Mouse (Mus musculus) skeletal muscle tissue, adult 2 months (tissue): ENCODE results near the gene Nudt13.

Source experiments
- DNase-seq: peaks from one replicate; pipeline ENCODE4 v3.0.0-alpha.2; 2012; ENCODE audit warnings: low read depth, low spot score

The Nudt13 gene

DNA sequence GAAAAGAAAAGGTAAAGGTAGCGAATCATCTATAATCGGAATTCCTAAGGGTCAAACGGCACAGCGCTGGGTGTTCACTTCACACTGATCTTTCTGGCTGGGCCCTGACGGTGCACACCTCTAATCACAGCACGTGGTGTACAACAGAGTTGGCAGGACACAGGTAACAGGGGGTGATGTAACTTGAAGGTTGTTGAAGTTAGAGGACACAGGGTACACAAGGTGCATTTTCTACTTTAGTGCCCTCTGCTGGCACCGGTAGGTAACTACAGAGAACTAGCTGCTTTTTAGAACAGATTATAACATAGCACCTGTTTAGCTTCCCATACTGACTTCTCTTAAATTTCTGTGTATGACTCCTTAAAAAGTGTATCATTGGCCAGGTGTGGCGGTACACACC is 45.7 kb downstream of the Nudt13 start:
- DNase-seq, result no peak

DNA sequence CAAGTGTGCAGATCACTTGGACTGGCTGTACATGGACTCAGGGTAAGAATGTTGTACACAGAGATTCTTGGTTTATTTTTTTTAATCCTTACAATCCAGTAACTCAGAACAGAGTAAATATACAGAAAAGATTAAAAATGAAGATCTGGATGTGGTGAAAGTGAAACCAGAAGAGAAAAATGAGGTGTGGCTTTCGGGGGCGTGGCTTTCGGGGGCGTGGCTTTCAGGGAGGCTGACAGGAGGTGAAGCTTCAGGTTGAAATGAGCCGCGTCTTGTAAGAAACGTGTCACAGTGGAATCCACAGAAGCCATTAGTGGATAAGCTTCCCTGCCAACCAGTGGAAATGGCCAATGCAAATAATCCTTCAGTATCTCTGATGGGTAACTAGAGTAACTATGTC is 46.4 kb downstream of the Nudt13 start:
- DNase-seq, result no peak

DNA sequence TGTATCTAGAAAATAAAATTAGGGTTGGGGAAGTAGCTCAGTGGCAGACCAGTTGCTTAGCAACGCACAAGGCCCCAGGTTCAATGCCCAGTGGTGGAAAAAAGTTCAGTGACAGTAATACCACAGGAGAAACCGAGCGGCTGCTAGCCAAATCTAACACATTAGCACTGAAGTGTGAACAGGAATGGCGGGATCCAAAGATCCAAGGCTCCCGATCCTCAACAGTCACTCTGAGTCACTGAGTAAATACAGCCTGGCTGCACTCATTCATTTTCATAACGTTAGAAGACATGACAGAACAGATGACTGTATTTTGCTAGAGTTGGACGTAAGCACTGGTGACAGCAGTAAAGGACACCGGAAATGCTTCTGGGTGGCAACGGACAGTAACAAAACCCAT is 51.4 kb downstream of the Nudt13 start:
- no peak for DNase-seq

- no peak for DNase-seq
Observed at GRCm38 (mm10) chr14:20347441-20347990, 53.0 kb downstream of the Nudt13 start.

- DNase-seq, result peak; percentile 91
Observed at GRCm38 (mm10) chr14:20347991-20348541, 53.6 kb downstream of the Nudt13 start, which contains the start of the genes Ecd and Fam149b. TSS of gene Ecd (minus strand) at chr14:20348121. TSS of gene Fam149b (plus strand) at chr14:20348162.

DNA sequence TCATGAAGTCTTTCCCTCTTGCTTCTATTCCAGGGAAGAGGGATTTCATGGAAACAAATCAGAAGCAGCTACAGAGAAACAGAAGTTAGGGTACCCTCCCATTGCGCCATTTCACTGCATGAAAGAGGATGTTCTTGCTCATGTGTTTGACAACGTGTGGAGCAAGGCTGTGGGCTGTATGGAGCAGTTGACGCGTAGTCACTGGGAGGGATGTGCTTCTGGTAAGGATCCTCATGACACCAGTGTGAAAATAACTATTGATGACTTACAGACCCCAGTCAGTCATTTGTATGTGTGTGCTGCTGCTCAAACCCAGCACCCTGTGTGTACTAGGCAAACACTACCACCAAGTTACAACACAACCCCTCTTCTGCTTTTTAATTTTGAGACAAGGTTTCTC is 68.7 kb downstream of the Nudt13 start:
- DNase-seq, result no peak
